Mouse (Mus musculus) ES-Bruce4 (cell line): ENCODE results near the gene Cd37. TPM values are rescaled to one million over a fixed set of nuclear protein-coding genes. Genes with fewer than 3 reads are reported as not detected.

ENCODE experiments used
- H3K27ac ChIP-seq: 2 replicates; pipeline ENCODE4 v1.5.1; 2012; ENCODE audit warnings: low read length, inconsistent platforms; ENCODE audit not compliant: insufficient read depth
- H3K27me3 ChIP-seq: 2 replicates; pipeline ENCODE4 v1.6.1; 2012; ENCODE audit warnings: mild to moderate bottlenecking, low read length, inconsistent platforms; ENCODE audit not compliant: control insufficient read depth, poor library complexity, insufficient read depth, severe bottlenecking
- H3K36me3 ChIP-seq: 2 replicates; pipeline ENCODE4 v1.6.1; 2012; ENCODE audit warnings: inconsistent platforms, mild to moderate bottlenecking, low read length, moderate library complexity; ENCODE audit not compliant: control insufficient read depth, poor library complexity, insufficient read depth, severe bottlenecking
- H3K4me1 ChIP-seq: one replicate; pipeline ENCODE4 v1.8.1; 2011; ENCODE audit warnings: low read length; ENCODE audit not compliant: control insufficient read depth, insufficient read depth
- H3K4me3 ChIP-seq: 2 replicates; pipeline ENCODE4 v1.5.1; 2011; ENCODE audit warnings: low read depth, mild to moderate bottlenecking, low read length
- H3K9ac ChIP-seq: 2 replicates; pipeline ENCODE4 v1.6.1; 2012; ENCODE audit warnings: low read depth, mild to moderate bottlenecking, inconsistent platforms; ENCODE audit not compliant: poor library complexity, severe bottlenecking
- H3K9me3 ChIP-seq: replicated peaks from 2 replicates; pipeline ENCODE4 v1.6.1; 2012; ENCODE audit warnings: mild to moderate bottlenecking, low read length, inconsistent platforms; ENCODE audit not compliant: control insufficient read depth, poor library complexity, insufficient read depth, severe bottlenecking
- CTCF ChIP-seq: IDR thresholded peaks from one replicate; pipeline ENCODE4 v1.8.1; 2011; ENCODE audit warnings: low read depth, low read length
- EP300 ChIP-seq: IDR thresholded peaks from 2 replicates; pipeline ENCODE4 v1.6.1; 2011; ENCODE audit warnings: low read depth, low read length; ENCODE audit not compliant: insufficient read depth
- POLR2A ChIP-seq: IDR thresholded peaks from one replicate; pipeline ENCODE4 v1.8.1; 2011; ENCODE audit warnings: low read length; ENCODE audit not compliant: insufficient read depth
- polyA plus RNA-seq: library from polyadenylated mRNA; stranded (reverse); fragments of >200 nt; gene quantifications from 2 replicates; pipeline ENCODE4 v1.2.4, GENCODE M21; 2011; ENCODE audit warnings: low read depth; ENCODE audit not compliant: missing spikeins, insufficient read depth, insufficient read length

Gene Cd37
- polyA plus RNA-seq, 1 experiment = 3.4 TPM

- H3K27me3 ChIP-seq = no peaks in the 10 kb centered on the region
- H3K36me3 ChIP-seq = no peaks in the 10 kb centered on the region
- no peaks in the 10 kb centered on the region for H3K9me3 ChIP-seq
- TF ChIP-seq CTCF (no peak), POLR2A (no peak), EP300 (no peak)
- no peaks in the 10 kb centered on the region for H3K4me1 ChIP-seq
- no peak overlapping the region for H3K9ac ChIP-seq
- no peak overlapping the region for H3K27ac ChIP-seq
- H3K4me3 ChIP-seq = no peak overlapping the region
Measured at GRCm38 (mm10) chr7:45192585-45193310, 46.2 kb downstream of the Cd37 start.

- no peak overlapping the region for H3K9ac ChIP-seq
- H3K36me3 ChIP-seq = no peaks in the 10 kb centered on the region
- no peaks in the 10 kb centered on the region for H3K4me1 ChIP-seq
- no peak overlapping the region for H3K4me3 ChIP-seq
- no peaks in the 10 kb centered on the region for H3K9me3 ChIP-seq
- no peaks in the 10 kb centered on the region for H3K27me3 ChIP-seq
- TF ChIP-seq CTCF (no peak), POLR2A (no peak), EP300 (no peak)
- H3K27ac ChIP-seq = no peak overlapping the region
Measured at GRCm38 (mm10) chr7:45191803-45192363, 47.0 kb downstream of the Cd37 start.

GRCm38 (mm10) chr7:45191161-45191560 lies 47.8 kb downstream of the Cd37 start:
- Histone ChIP-seq H3K4me1 (no peaks in the 10 kb centered on the region), H3K27ac (no peak overlapping the region), H3K9me3 (no peaks in the 10 kb centered on the region), H3K9ac (no peak overlapping the region), H3K27me3 (no peaks in the 10 kb centered on the region), H3K36me3 (no peaks in the 10 kb centered on the region), H3K4me3 (no peak overlapping the region)
- no peak for TF ChIP-seq CTCF
- no peak for TF ChIP-seq POLR2A
- TF ChIP-seq EP300 = no peak

GRCm38 (mm10) chr7:45190186-45190585 lies 48.7 kb downstream of the Cd37 start:
- no peaks in the 10 kb centered on the region for H3K27me3 ChIP-seq
- no peaks in the 10 kb centered on the region for H3K36me3 ChIP-seq
- no peak overlapping the region for H3K4me3 ChIP-seq
- TF ChIP-seq CTCF (no peak), POLR2A (no peak), EP300 (no peak)
- H3K9me3 ChIP-seq = no peaks in the 10 kb centered on the region
- no peaks in the 10 kb centered on the region for H3K4me1 ChIP-seq
- no peak overlapping the region for H3K9ac ChIP-seq
- H3K27ac ChIP-seq = no peak overlapping the region

- Histone ChIP-seq H3K4me3 (peak overlapping the region; percentile 14), H3K9ac (no peak overlapping the region), H3K9me3 (no peaks in the 10 kb centered on the region), H3K4me1 (no peaks in the 10 kb centered on the region), H3K27ac (no peak overlapping the region), H3K27me3 (no peaks in the 10 kb centered on the region), H3K36me3 (no peaks in the 10 kb centered on the region)
- TF ChIP-seq CTCF (no peak), POLR2A (no peak), EP300 (no peak)
Measured at GRCm38 (mm10) chr7:45189600-45189999, 49.3 kb downstream of the Cd37 start.

- Histone ChIP-seq H3K27me3 (no peaks in the 10 kb centered on the region), H3K9me3 (no peaks in the 10 kb centered on the region), H3K4me1 (no peaks in the 10 kb centered on the region), H3K27ac (no peak overlapping the region), H3K9ac (no peak overlapping the region), H3K36me3 (no peaks in the 10 kb centered on the region), H3K4me3 (no peak overlapping the region)
- TF ChIP-seq CTCF (no peak), EP300 (no peak), POLR2A (no peak)
Measured at GRCm38 (mm10) chr7:45185921-45186320, 53.0 kb downstream of the Cd37 start.
